28 mouse cellular contexts compared by ENCODE assay signal in genomic region chr9:103843836-103844235, GRCm38 (mm10).
DNase-seq lines count a peak whose midpoint lies in the region; ATAC-seq lines count a peak whose summit lies in the region.
"Had no signal": no experiment of that assay in that cellular context is flagged by ENCODE, and none has a peak within 500 bp of the region (broad histone marks: within the 10 kb centered on the region; RNA-seq: fewer than 3 reads in every experiment).

No protein-coding gene starts in this region.

- H3K27ac ChIP-seq in forebrain, embryonic 15.5 days (replicated peaks), result peak overlapping the region; percentile 43
- no peak overlapping the region for H3K27ac ChIP-seq in forebrain, embryonic 11.5 days (ENCODE audit: low read depth, low read length)
- H3K27ac ChIP-seq: embryonic facial prominence, embryonic 15.5 days; heart, adult 2 months; heart, embryonic 10.5 days; heart, embryonic 13.5 days; hindbrain, embryonic 14.5 days; hindbrain, postnatal 0 days had no signal

- no peaks in the 10 kb centered on the region for H3K36me3 ChIP-seq in forebrain, embryonic 15.5 days
- no peaks in the 10 kb centered on the region for H3K36me3 ChIP-seq in forebrain, embryonic 11.5 days (ENCODE audit: control insufficient read depth, insufficient read depth, low read length)
- H3K36me3 ChIP-seq: embryonic facial prominence, embryonic 15.5 days; heart, embryonic 10.5 days; heart, embryonic 13.5 days had no signal

- DNase-seq in forebrain, embryonic 11.5 days (ENCODE audit: low spot score), result no peak
- no peak for DNase-seq in frontal cortex, postnatal 36 days (ENCODE audit: low spot score in 2 of 2)
- peak; percentile 46 for DNase-seq in brain, adult 2 months (ENCODE audit: low read depth, low spot score)
- no peak for DNase-seq in gastrocnemius, adult 8-10 months (ENCODE audit: low spot score in 2 of 2)
- DNase-seq: adrenal gland, adult 8-10 months; adrenal gland, postnatal 25 days; cerebellum, adult 11 months; cerebellum, adult 2 months; cerebellum, postnatal 36 days; embryo, embryonic 11 days; gastrocnemius, postnatal 10 days; gastrocnemius, postnatal 36 days; heart, adult 2 months; heart, postnatal 14 days; heart, postnatal 4 days; kidney, adult 18-20 months; kidney, adult 9 months had no signal

- H3K4me2 ChIP-seq in forebrain, embryonic 15.5 days (replicated peaks), result no peak overlapping the region
- H3K4me2 ChIP-seq in forebrain, embryonic 11.5 days (ENCODE audit: low read depth, low read length, severe bottlenecking), result no peak overlapping the region
- H3K4me2 ChIP-seq: embryonic facial prominence, embryonic 15.5 days; heart, embryonic 13.5 days; hindbrain, embryonic 14.5 days had no signal

- 37% methylated on average over 8 of the region's 8 CpGs for WGBS in forebrain, embryonic 15.5 days
- WGBS in forebrain, embryonic 11.5 days, result 89% methylated on average over 8 of the region's 8 CpGs

- no peak overlapping the region for H3K9ac ChIP-seq in forebrain, embryonic 15.5 days (replicated peaks)
- no peak overlapping the region for H3K9ac ChIP-seq in forebrain, embryonic 11.5 days (ENCODE audit: low read length)
- H3K9ac ChIP-seq: embryonic facial prominence, embryonic 15.5 days; heart, embryonic 13.5 days; hindbrain, embryonic 14.5 days had no signal

- no peaks in the 10 kb centered on the region for H3K9me3 ChIP-seq in forebrain, embryonic 15.5 days
- no peaks in the 10 kb centered on the region for H3K9me3 ChIP-seq in forebrain, embryonic 11.5 days (ENCODE audit: control insufficient read depth, low read length)
- H3K9me3 ChIP-seq: embryonic facial prominence, embryonic 15.5 days; heart, embryonic 10.5 days; heart, embryonic 13.5 days had no signal

- no peak for ATAC-seq in forebrain, embryonic 15.5 days (replicated peaks)
- no peak for ATAC-seq in forebrain, embryonic 11.5 days (replicated peaks; ENCODE audit: low FRiP score)
- ATAC-seq in frontal cortex, adult (ENCODE audit: low TSS enrichment), result peak; percentile 31; the same call in 1 of the 2 replicates
- ATAC-seq: activated CD4-positive, CD25-positive, alpha-beta regulatory T cell, adult 4 months; CD4-positive, CD25-positive, alpha-beta regulatory T cell, adult 4 months; hindbrain, postnatal 0 days; inflammation-experienced regulatory T-cells, adult 6 months; intestine, embryonic 16.5 days had no signal

- H3K27me3 ChIP-seq in forebrain, embryonic 15.5 days, result no peaks in the 10 kb centered on the region
- H3K27me3 ChIP-seq in forebrain, embryonic 11.5 days (ENCODE audit: control insufficient read depth, insufficient read depth, low read length), result no peaks in the 10 kb centered on the region
- H3K27me3 ChIP-seq: embryonic facial prominence, embryonic 15.5 days; heart, embryonic 13.5 days had no signal

- H3K4me3 ChIP-seq in forebrain, embryonic 15.5 days, result no peak overlapping the region
- H3K4me3 ChIP-seq in forebrain, embryonic 11.5 days (ENCODE audit: low read depth, low read length), result no peak overlapping the region
- H3K4me3 ChIP-seq: embryonic facial prominence, embryonic 15.5 days; heart, adult 2 months; heart, embryonic 10.5 days; heart, embryonic 13.5 days had no signal

- H3K4me1 ChIP-seq in forebrain, embryonic 15.5 days, result peaks cover 5% of the 10 kb centered on the region
- H3K4me1 ChIP-seq in forebrain, embryonic 11.5 days (replicated peaks; ENCODE audit: control insufficient read depth, insufficient read depth, low read length), result no peaks in the 10 kb centered on the region
- H3K4me1 ChIP-seq: embryonic facial prominence, embryonic 15.5 days had no signal
